Mouse (Mus musculus): Measurements from ENCODE around the gene Thada. TPM values are rescaled to one million over a fixed set of nuclear protein-coding genes. Genes with fewer than 3 reads are reported as not detected.

The Thada gene
- total and polyA plus RNA-seq, 2 experiments from 2014 or later: 4.3 to 12.2 TPM

DNA sequence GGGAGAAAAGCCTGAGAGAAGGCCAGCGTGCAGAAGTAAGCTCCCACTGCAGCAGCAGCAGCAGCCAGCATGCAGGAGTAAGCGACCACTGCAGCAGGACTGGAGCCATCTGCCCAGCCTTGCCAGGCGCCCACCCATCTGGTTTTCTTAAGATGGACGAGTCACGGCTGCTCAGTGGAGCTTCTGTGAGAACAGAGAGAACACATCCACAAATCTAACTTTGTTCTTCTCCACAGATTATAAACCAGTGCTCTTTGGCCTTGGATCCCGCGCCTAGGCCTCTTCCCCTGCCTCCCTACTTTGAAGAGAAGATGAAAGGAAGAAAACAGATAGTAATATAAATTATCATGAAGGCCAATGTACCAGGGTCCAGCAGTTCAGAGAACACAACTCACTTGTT lies 106.2 kb downstream of the Thada start:
- Histone ChIP-seq H3K9me3 (ENCODE audit: low read length) (no peaks in the 10 kb centered on the region), H3K36me3 (ENCODE audit: insufficient read depth, low read length) (0 out of 2 replicates have a peak, but pooled peaks cover 2% of the 10 kb centered on the region), H3K4me1 (ENCODE audit: insufficient read depth, low read length) (peaks cover 2% of the 10 kb centered on the region; the same call in 1 of the 2 replicates), H3K4me2 (ENCODE audit: low read depth, low read length, poor library complexity, severe bottlenecking) (no peak overlapping the region), H3K4me3 (ENCODE audit: low read depth, low read length) (no peak overlapping the region), H3K27ac (ENCODE audit: low read depth, low read length) (no peak overlapping the region), H3K27me3 (ENCODE audit: insufficient read depth, low read length) (no peaks in the 10 kb centered on the region), H3K9ac (replicated peaks; ENCODE audit: low read length, poor library complexity, severe bottlenecking) (no peak overlapping the region)
- TF ChIP-seq CTCF (IDR thresholded peaks at IDR 0.05): no peak
- DNase-seq (ENCODE audit: low spot score) (peak; percentile 34), ATAC-seq (ENCODE audit: low FRiP score) (no peak)
- 85% methylated on average over 7 of the region's 7 CpGs for WGBS

DNA sequence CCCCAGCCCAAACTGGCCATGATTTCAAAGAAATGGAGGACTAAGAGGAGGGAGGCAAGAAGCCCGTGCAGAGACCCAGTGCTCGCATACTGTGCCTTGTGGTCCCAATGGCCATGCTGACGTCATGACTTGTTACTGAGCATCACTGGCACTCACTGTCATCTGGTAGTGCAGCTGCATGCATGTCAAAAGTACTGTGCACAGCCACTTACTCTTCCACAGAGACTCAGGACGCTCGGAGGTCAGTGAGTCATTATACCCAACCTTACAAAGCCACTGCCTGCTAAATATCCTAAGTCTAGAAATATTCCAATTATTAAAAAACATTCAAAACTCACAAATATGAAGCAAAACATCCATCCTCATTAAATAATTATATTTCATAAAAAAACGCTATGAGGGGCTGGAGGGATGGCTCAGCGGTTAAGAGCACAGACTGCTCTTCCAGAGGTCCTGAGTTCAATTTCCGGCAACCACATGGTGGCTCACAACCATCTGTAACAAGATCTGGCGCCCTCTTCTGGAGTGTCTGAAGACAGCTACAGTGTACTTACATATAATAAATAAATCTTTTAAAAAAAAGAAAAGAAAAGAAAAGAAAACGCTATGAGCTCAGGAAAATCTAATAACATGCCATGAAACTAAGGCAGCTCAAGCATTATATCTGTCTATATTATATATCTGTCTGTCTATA lies 106.9 kb downstream of the Thada start:
- Histone ChIP-seq H3K9ac (replicated peaks; ENCODE audit: low read length, poor library complexity, severe bottlenecking) (no peak overlapping the region), H3K27ac (ENCODE audit: low read depth, low read length) (no peak overlapping the region), H3K4me3 (ENCODE audit: low read depth, low read length) (no peak overlapping the region), H3K9me3 (ENCODE audit: low read length) (no peaks in the 10 kb centered on the region), H3K36me3 (ENCODE audit: insufficient read depth, low read length) (0 out of 2 replicates have a peak, but pooled peaks cover 2% of the 10 kb centered on the region), H3K4me1 (ENCODE audit: insufficient read depth, low read length) (0 out of 2 replicates have a peak, but pooled peaks cover 2% of the 10 kb centered on the region), H3K4me2 (ENCODE audit: low read depth, low read length, poor library complexity, severe bottlenecking) (no peak overlapping the region), H3K27me3 (ENCODE audit: insufficient read depth, low read length) (no peaks in the 10 kb centered on the region)
- ATAC-seq (ENCODE audit: low FRiP score) (no peak), DNase-seq (ENCODE audit: low spot score) (no peak)
- no peak for TF ChIP-seq CTCF (IDR thresholded peaks at IDR 0.05)
- WGBS: 93% methylated on average over 10 of the region's 10 CpGs

DNA sequence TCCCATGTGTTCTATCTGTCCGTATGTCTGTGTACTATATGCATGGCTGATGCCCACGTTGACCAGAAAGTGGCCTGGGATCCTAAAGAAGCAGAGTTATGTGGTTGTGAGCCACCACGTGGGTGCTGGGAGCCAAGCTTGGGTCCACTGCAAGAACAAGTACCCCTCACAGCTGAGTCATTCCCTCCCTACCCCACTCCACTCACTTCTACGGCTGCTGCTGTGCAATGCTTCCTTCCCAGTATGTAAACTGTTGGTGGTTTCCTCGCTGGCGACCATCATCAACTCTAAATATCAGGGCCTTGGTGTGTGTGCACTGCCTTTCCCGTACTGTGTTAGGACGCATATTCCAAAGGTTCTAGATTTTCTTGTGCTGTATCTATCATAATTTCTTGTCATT lies 108.2 kb downstream of the Thada start:
- H3K9ac ChIP-seq (replicated peaks; ENCODE audit: low read length, poor library complexity, severe bottlenecking): no peak overlapping the region
- 94% methylated on average over 8 of the region's 8 CpGs for WGBS
- H3K9me3 ChIP-seq (ENCODE audit: low read length): no peaks in the 10 kb centered on the region
- DNase-seq (ENCODE audit: low spot score) (no peak), ATAC-seq (ENCODE audit: low FRiP score) (no peak)
- no peak for TF ChIP-seq CTCF (IDR thresholded peaks at IDR 0.05)
- 0 out of 2 replicates have a peak, but pooled peaks cover 2% of the 10 kb centered on the region for H3K36me3 ChIP-seq (ENCODE audit: insufficient read depth, low read length)
- H3K27ac ChIP-seq (ENCODE audit: low read depth, low read length): no peak overlapping the region
- no peak overlapping the region for H3K4me2 ChIP-seq (ENCODE audit: low read depth, low read length, poor library complexity, severe bottlenecking)
- H3K4me1 ChIP-seq (ENCODE audit: insufficient read depth, low read length): 0 out of 2 replicates have a peak, but pooled peaks cover 2% of the 10 kb centered on the region
- H3K27me3 ChIP-seq (ENCODE audit: insufficient read depth, low read length): no peaks in the 10 kb centered on the region
- H3K4me3 ChIP-seq (ENCODE audit: low read depth, low read length): no peak overlapping the region

DNA sequence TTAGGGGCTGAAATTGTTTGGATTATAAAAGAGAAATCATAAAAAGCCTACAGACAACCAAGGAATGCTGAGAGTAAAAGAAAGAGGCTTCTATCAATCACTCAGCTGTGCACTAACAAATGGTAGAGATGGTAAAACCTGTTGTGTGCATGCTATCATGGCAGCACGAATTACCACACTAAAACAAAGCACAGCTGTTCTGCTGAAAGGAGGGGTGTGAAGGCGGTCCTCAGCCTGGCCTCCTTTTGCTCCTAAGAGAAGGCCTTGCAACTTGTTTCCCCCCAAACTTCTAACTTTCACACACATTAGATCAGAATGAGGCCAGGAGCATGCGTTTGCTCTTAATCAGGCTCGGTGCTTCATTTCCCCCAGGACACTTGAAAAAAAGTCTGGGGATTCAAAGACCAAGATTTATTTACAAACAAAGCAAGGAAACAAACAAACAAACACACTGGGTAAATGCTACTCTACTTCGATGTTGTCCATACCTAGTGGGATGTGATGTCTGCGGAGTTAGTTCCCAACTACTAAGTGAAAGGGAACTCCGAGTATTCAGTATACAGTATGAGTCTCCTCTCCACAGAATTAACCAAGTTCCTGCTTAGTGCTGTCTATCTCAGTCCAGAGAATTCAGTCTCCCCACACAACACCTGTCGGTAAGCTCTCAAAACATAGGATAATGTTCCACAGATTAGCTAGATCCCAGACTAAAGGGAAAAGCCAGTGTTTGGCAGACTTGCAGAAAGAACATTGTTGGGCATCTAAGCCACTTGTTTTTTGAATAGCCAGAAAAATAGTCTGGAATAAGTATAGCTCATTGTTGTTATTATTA lies 109.7 kb downstream of the Thada start:
- H3K9ac ChIP-seq (replicated peaks; ENCODE audit: low read length, poor library complexity, severe bottlenecking): no peak overlapping the region
- H3K9me3 ChIP-seq (ENCODE audit: low read length): no peaks in the 10 kb centered on the region
- H3K4me2 ChIP-seq (ENCODE audit: low read depth, low read length, poor library complexity, severe bottlenecking): no peak overlapping the region
- H3K4me3 ChIP-seq (ENCODE audit: low read depth, low read length): no peak overlapping the region
- H3K36me3 ChIP-seq (ENCODE audit: insufficient read depth, low read length): no peaks in the 10 kb centered on the region
- no peak for DNase-seq (ENCODE audit: low spot score)
- H3K27ac ChIP-seq (ENCODE audit: low read depth, low read length): no peak overlapping the region
- H3K27me3 ChIP-seq (ENCODE audit: insufficient read depth, low read length): no peaks in the 10 kb centered on the region
- no peak for ATAC-seq (ENCODE audit: low FRiP score)
- WGBS: 88% methylated on average over 8 of the region's 8 CpGs
- TF ChIP-seq CTCF (IDR thresholded peaks at IDR 0.05): no peak
- no peaks in the 10 kb centered on the region for H3K4me1 ChIP-seq (ENCODE audit: insufficient read depth, low read length)

DNA sequence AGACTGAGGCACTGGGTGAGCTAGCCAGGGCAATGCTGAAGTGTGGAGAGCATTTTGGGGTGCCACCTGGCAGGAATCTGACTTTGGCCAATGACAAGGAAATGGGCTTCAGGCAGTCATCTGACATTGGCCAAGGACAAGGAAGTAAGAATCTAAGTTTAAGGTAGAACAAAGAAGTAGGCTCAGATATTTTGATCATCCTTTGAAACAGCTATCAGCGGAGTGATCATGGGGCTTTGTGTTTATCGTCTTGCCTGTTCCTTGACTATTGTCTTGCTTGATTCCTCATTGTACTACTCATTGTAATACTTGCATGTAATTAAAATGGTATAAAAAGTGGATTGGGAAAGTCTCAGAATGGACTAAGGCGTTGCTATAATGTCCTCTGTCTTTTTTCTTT lies 111.0 kb downstream of the Thada start:
- 87% methylated on average over 3 of the region's 3 CpGs for WGBS
- Histone ChIP-seq H3K27me3 (ENCODE audit: insufficient read depth, low read length) (no peaks in the 10 kb centered on the region), H3K4me1 (ENCODE audit: insufficient read depth, low read length) (no peaks in the 10 kb centered on the region), H3K9me3 (ENCODE audit: low read length) (no peaks in the 10 kb centered on the region), H3K4me3 (ENCODE audit: low read depth, low read length) (no peak overlapping the region), H3K36me3 (ENCODE audit: insufficient read depth, low read length) (no peaks in the 10 kb centered on the region), H3K4me2 (ENCODE audit: low read depth, low read length, poor library complexity, severe bottlenecking) (no peak overlapping the region), H3K27ac (ENCODE audit: low read depth, low read length) (no peak overlapping the region), H3K9ac (replicated peaks; ENCODE audit: low read length, poor library complexity, severe bottlenecking) (no peak overlapping the region)
- no peak for ATAC-seq (ENCODE audit: low FRiP score)
- no peak for DNase-seq (ENCODE audit: low spot score)
- no peak for TF ChIP-seq CTCF (IDR thresholded peaks at IDR 0.05)

DNA sequence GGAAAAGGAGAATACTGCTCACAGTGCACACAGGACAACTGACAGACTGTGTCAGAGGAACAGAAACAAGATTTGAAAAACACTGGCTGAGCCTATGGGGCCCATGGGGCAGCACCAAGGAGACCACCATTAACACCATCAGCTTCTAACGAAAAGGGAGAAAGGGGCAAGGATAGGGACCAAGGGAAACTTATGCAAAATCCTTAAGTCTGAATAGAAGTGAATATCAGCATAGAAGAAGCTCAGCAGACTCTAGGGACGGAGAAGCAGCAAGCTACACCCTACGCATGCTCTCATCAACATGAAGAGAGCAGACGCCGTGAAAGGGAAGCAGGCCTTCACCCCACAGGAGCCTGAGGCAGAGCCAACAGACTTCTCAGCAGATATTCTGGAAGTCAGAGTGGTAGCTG lies 112.1 kb downstream of the Thada start:
- 78% methylated on average over 5 of the region's 5 CpGs for WGBS
- H3K4me1 ChIP-seq (ENCODE audit: insufficient read depth, low read length): no peaks in the 10 kb centered on the region
- H3K9me3 ChIP-seq (ENCODE audit: low read length): no peaks in the 10 kb centered on the region
- H3K36me3 ChIP-seq (ENCODE audit: insufficient read depth, low read length): 0 out of 2 replicates have a peak, but pooled peaks cover 3% of the 10 kb centered on the region
- H3K9ac ChIP-seq (replicated peaks; ENCODE audit: low read length, poor library complexity, severe bottlenecking): no peak overlapping the region
- TF ChIP-seq CTCF (IDR thresholded peaks at IDR 0.05): no peak
- H3K4me3 ChIP-seq (ENCODE audit: low read depth, low read length): no peak overlapping the region
- DNase-seq (ENCODE audit: low spot score) (peak; percentile 40), ATAC-seq (ENCODE audit: low FRiP score) (no peak)
- no peak overlapping the region for H3K27ac ChIP-seq (ENCODE audit: low read depth, low read length)
- H3K27me3 ChIP-seq (ENCODE audit: insufficient read depth, low read length): no peaks in the 10 kb centered on the region
- H3K4me2 ChIP-seq (ENCODE audit: low read depth, low read length, poor library complexity, severe bottlenecking): no peak overlapping the region

Measured in midbrain, postnatal 0 days (tissue).